Mouse (Mus musculus): ENCODE data around the gene Wsb2. TPM values are rescaled to one million over a fixed set of nuclear protein-coding genes. Genes with fewer than 3 reads are reported as not detected.

The Wsb2 gene
- 46.9 and 58.1 TPM in 2 replicates for polyA plus RNA-seq (2012)

DNA sequence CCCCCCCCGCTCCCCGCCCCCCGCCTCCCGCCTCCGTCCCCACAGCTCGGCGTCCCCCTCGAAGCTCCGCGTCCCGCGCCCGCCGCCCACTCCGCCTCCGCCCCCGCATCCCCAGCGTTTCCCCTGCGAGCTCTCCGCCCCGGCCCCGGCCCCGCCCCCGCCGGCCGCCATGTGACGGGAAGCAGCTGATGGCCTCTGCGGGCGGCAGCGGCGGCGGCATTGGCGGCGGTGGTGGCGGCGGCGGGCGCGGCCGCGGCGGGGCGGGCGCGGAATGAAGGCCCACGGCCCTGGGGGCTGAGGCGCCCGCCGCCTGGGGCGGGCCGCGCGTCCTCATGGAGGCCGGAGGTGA, at the start of gene Wsb2:
TSS of gene Wsb2 (plus strand) at position 176 of the 349 bp plus-strand sequence.
- no peak for TF ChIP-seq GATA1 (IDR thresholded peaks at IDR 0.05; ENCODE audit: low read length)

DNA sequence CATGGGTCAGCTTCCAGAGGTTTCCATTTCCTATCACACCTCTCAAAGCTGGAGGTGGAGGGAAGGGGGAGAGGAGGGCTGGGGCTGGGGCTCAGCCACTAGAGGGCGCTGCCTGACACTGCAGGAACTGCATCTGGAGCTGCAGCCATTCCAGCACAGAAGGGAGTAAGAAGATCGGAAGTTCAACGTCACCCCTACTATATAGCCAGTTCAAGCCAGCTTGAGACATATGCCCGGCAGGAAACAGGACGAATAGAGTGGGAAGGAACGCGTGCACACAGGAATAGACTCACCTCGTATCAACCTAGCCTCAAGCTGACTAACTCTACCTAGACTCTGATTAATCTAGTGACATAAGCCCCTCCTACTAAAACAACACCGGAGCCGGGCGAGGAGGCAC, 49.4 kb upstream of the Wsb2 start:
- no peak for TF ChIP-seq GATA1 (IDR thresholded peaks at IDR 0.05; ENCODE audit: low read length)

DNA sequence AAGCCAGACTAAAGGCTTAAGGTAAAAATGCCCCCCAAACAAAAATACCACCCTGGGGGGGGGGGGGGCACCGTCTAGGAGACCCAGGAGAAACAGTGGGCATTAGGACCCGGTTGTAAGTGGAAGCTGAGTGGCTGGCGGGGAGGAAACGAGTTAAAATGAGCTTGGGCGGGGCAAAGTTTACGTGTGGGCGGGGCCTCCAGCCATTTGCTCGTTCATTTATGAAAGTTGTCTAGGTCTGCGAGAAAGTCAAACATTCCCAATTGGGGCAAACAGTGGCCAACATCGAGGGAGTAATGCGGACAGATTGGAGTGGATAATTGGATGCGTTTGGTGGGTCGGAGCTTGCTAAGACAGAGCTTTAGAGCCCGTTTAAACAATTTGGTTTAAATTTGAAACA, 43.7 kb upstream of the Wsb2 start:
- no peak for TF ChIP-seq GATA1 (IDR thresholded peaks at IDR 0.05; ENCODE audit: low read length)

DNA sequence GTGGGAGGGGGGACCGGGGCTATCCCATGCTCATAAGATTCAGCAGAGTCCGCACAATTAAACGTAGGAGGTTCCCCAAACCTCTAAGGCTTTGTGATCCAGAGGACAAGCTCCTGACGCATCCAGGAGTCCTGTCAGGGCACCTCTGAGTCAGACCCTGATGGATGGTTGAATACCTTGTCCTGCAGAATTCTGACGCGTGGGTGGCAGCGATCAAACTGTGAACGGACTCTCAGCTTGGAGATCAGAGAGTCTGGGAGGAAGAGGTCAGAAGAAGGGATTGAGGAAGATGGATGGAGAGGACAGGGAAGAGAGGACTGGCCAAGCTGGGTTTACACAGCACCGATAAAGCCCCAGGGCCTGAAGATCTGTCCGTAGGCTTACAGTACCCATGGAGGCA, 43.2 kb upstream of the Wsb2 start:
- TF ChIP-seq GATA1 (IDR thresholded peaks at IDR 0.05; ENCODE audit: low read length): no peak

DNA sequence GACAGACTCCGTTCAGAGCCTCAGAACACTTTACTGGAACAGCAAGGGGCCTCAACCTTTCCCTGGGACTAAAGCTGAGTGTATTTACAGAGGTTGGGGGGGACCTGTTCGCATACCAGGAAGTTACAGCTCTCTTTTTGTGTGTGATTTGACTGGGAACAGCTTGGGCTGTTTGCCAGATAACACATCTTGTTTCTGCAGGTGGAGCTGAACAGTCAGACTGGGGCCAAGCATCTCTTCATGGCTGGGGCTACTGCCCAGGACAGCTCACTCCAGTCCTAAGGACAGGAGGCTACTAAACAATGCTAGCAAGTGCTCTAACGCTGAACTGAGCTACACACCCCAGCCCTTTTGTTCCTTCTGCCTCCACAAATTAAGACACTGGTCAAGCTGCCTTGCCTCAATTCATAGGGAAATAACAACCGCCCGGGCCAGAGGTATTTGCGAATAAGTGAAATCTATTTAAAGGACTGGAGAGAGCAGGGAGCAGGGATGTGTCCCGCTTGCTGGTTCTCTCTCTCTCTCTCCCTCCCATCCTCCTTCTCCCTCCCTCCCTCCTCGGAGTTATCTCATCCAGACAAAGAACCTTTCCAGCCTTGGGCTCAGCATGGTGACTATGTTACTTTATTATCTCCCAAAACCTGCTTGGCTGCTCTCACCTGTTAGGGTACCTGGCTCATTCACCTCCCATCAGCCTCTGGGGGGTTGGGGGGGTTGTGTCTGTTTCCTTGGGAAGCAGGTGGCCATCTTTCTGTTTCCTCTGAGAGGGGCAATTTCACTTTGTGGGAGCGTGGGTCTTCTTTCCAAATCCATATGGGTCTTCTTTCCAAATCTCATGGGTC, 42.3 kb upstream of the Wsb2 start:
- TF ChIP-seq GATA1 (IDR thresholded peaks at IDR 0.05; ENCODE audit: low read length): no peak

DNA sequence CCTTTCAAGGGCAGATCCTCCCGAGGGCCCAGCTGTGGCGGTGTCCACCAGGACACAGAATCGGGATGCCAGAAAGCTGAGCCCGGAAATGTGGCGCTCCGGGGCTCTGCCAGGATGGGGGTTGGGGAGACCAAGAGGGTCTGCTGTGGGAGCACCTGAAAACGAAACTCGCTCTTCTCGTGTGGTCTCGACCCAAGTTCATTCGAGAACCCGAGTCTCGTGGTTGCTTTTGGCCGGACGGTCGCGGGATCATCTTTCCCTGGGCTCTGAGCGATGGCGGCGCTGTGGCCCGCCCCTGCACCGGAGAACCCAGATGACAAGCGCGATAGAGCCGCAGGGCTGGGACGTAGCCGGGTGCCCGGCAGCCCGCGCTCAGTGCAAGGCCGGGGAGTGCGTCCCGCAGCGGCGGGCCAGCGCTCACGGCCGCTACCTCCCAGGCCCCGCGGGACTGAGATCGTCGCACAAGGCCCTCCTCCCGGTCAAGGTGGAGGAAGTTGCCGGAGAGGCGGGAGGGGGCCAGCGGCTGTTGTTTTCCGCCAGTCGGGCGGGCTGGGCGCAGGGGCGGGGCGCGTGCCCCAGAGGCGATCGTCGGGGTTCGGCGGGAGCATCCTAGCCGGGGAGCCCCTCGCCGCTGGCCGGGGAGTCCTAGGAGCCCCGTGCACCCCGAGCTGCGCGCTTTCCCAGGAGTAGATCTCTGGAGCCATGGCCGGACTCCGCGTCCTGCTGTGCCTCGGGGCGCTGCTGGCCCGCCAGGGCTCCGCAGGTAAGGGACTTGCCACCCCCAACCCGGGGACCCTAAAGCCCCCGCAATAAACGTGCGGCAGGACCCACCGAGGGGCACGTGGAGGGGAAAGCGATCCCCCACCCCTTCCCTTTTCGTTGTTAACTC, 38.1 kb upstream of the Wsb2 start, which contains the start of gene Vsig10:
TSS of gene Vsig10 (plus strand) at position 343 of the 889 bp plus-strand sequence.
- no peak for TF ChIP-seq GATA1 (IDR thresholded peaks at IDR 0.05; ENCODE audit: low read length)

DNA sequence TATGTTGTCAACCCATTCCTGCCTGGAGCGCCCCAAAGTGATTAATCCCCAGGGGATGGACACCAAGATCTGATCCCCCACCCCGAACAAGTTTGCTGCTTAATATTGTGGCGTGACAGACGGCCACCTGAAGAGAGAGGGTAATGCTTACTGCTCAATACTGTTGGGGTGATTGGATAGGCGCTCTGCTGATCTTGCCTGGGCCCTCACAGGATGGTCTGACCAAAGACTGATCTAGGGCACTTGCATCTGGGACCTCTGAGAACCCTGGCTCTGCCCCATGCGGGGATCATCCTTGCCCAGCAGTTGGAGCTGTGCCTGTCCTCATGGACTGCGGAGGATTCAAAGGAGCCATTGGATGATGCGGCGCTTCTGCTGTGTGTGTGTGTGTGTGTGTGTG, 33.4 kb upstream of the Wsb2 start:
- TF ChIP-seq GATA1 (IDR thresholded peaks at IDR 0.05; ENCODE audit: low read length): no peak

DNA sequence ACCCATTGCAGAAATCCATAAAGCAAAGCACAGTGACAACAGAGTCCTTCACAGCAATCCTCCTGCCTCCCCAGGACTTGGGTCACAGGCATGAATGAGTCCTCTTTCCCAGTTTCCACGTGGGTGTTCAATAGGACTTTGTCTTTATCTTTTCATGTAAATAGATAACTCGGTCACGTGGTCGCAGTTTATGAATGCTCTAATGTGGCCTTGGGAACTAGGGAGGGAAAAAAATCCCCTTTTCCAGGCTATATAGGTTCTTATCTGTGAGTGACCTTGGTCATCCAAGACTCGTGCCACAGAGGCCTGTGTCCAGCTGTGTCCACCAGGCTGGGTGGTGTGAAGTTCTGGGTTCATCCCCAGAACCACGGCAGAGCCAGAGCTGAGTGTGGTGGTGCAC, 30.7 kb upstream of the Wsb2 start:
- no peak for TF ChIP-seq GATA1 (IDR thresholded peaks at IDR 0.05; ENCODE audit: low read length)

DNA sequence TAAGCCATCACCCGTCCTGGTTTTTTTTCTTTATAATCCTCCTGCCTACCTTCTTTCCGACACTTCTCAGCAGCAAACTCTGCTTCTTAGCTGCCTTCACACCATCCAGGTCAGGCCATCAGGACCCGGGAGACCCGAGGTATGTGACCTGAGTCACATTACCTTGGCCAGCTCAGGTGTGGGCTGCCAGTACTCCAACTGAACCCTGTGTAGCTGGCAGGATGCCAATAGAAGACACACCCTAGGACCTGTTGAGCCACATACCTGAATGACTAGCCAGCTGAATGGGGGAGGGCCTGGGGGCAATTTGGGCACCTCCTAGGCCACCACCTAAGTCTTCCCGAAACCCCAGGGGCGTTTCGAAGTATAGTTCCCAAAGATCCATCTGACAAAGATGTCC, 26.6 kb upstream of the Wsb2 start:
- TF ChIP-seq GATA1 (IDR thresholded peaks at IDR 0.05; ENCODE audit: low read length): no peak

DNA sequence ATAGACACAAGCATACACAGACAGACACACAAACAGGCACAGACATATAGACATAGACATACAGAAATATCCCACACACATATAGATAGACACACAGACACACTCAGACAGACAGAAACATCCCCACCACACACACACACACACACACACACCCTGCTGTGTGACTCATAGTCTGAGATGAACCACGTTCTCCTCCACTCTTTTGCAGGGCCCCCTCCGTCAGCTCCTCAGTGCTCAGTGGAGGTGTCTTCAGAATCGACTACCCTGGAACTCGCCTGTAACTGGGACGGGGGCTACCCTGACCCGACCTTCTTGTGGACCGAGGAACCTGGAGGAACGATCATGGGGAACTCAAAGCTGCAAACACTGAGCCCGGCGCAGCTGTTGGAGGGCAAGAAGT, 19.1 kb upstream of the Wsb2 start:
- TF ChIP-seq GATA1 (IDR thresholded peaks at IDR 0.05; ENCODE audit: low read length): no peak

DNA sequence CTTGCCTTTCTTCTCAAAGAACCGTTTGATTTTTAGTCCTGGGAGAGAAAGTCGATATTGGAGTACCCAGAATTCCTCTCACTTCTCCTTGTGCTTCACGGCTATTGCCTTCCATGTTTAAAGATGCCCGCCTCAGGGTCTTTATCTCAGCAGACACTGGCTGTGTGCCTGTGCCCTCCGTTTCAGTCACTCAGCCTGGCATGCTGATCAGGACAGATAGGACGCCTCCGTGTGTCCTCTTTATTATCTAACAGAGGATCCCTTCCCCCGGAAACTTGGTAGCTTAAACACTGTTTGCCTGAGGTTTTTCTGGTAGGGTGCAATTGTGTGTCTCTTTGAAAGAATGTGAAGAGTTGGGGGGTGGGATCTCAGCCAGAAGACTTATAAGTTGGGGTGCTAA, 18.6 kb upstream of the Wsb2 start:
- no peak for TF ChIP-seq GATA1 (IDR thresholded peaks at IDR 0.05; ENCODE audit: low read length)

DNA sequence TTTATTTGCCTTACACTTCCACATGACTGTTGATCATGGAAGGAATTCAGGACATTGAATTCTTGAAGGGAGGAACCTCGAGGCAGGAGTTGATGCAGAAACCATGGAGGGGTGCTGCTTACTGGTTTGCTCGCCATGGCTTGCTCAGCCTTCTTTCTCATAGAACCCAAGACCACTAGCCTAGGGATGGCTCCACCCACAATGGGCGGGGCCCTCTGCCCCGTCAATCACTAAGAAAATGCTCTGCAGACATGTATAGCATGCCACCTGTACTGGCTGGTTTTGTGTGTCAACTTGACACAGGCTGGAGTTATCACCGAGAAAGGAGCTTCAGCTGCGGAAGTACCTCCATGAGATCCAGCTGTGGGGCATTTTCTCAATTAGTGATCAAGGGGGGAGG, 17.0 kb upstream of the Wsb2 start:
- no peak for TF ChIP-seq GATA1 (IDR thresholded peaks at IDR 0.05; ENCODE audit: low read length)

DNA sequence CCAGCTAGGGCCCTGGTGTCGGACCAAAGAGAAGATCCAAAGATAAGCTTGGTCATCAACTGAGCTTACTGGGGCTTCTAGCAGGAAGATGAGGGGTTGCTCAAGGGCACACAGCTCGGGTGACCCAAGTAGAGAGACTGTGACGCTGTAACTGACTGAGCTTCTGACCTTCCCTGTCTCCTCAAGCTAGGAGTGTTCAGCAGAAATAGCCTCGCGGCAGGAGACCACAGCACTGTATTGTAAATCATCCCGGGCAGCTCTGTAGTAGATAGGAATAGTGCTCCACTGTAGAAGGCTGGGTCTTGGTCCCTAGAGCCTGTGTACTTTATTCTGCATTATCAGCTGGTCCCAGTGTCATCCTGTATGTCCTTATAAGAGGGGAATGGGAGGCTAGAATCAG, 15.2 kb upstream of the Wsb2 start:
- TF ChIP-seq GATA1 (IDR thresholded peaks at IDR 0.05; ENCODE audit: low read length): no peak

DNA sequence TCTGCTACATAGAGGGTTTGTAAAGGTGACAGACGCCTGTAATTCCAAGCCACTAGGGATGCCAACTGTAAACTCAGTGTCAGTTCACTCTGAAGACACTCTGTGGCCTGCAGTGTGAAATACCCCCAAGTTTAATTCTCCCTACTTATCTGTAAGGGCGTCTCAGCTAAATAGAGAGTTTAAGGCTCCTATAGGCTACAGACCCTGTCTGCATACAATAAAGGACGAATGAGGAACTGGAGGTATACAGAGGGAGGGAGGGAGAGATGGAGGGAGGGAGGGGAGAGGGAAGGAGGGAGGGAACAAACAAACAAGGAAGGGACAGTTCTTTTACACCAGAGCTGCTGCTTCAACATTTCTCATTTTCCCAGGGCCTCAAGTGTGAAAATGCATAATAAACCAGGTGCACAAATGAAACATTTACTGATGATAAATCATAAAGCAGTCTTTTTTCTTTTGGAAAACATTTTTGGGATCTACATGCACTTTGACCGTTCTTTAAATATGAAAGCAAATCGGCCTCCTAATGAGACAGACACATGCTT, 11.6 kb upstream of the Wsb2 start:
- no peak for TF ChIP-seq GATA1 (IDR thresholded peaks at IDR 0.05; ENCODE audit: low read length)

DNA sequence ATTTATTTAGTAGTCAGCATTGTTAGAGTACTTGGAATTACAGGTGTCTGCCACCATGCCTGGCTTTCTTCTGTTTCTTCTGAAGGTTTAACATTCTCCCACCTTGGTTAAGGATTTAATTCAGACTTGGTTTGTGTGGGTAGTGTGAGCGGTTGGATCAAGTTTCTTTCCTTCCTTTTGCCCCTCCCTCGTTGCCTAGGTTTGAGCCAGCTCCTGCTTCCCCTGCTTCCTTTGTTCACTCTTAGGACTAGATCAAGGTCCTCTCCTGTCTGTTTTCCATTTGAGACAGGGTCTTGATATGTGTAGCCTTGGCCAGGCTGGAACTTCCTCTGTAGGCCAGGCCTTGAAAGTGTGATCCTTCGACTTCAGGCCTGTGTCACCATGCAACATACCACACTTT, 10.8 kb upstream of the Wsb2 start:
- no peak for TF ChIP-seq GATA1 (IDR thresholded peaks at IDR 0.05; ENCODE audit: low read length)

DNA sequence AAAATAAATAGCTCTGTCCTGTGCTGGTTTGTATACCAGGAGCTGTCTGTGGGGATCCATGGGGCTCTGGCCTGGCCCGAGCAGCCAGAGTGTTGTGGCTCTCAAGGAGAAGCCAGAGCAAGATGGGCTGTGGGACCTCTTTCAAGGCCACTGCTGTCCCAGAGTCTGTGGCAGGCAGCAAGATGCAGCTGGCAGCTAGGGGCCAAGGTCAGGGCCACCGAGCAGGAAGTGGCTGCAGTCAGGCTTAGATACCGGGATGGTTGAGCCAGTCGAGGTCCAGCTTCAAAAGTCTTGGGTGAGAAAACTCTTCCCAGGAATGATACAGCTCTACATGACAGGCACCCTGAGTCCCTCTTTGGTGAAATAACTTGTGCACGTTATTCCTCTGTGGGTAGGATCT, 10.1 kb upstream of the Wsb2 start:
- TF ChIP-seq GATA1 (IDR thresholded peaks at IDR 0.05; ENCODE audit: low read length): no peak

Measured in G1E-ER4 (cell line).